Mouse (Mus musculus) CH12F3 (cell line): ENCODE data around the gene Dok1.

Experiments used
- in situ Hi-C: fragments of 300-500 bp; cut with MboI; formaldehyde crosslinking; loops from 2 replicates; pipeline ENCODE4 v1.14.3; 2020; ENCODE audit warnings: low sequenced_read_pairs

The Dok1 gene

GRCm38 (mm10) chr6:83019044-83019443 lies 14.2 kb downstream of the Dok1 start:
- in situ Hi-C loops, result no loop called here

GRCm38 (mm10) chr6:83017190-83017589 lies 16.1 kb downstream of the Dok1 start:
- in situ Hi-C loops, result no loop called here

DNA sequence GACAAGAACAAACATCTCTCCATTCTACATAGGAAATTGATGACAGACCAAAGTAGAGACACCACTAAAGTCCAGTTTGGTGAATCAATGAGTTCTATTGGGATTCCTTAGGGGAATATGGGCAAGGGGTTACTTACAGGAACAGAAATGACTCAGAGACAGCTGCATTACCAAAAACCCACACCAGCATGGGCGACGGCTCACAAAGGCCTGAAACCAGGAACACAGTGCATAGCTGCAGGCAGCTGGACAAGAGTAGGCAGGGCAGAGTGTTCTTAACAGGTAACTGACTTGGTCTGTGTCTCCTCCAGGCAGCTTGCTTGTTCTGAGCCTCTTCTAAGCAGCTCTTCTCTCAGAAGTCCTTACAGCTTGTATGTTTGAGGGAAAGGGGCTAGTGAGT lies 17.5 kb downstream of the Dok1 start:
- in situ Hi-C loops, result no loop called here

- in situ Hi-C loops, result no loop called here
These were observed 18.5 kb downstream of the Dok1 start for GRCm38 (mm10) chr6:83014482-83015466.

DNA sequence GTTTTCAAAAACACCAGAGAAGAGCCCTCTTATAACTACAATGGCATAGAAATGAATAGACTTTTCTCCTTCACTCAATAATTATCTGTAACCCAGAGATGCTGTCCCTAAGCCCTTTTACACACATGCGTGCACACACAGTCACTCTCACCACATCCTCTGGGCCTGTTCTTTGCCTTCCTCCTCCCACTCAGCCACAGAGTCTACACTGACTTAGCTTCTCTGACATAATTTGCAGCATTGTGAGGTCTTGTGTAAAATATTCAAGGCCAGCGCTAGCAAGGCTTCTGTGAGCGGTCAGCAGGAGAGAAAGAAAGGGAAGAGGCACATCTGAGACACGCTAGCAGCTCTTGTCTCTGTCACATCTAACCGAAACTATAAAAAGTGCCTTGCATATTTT lies 19.8 kb downstream of the Dok1 start:
- in situ Hi-C loops, result no loop called here

DNA sequence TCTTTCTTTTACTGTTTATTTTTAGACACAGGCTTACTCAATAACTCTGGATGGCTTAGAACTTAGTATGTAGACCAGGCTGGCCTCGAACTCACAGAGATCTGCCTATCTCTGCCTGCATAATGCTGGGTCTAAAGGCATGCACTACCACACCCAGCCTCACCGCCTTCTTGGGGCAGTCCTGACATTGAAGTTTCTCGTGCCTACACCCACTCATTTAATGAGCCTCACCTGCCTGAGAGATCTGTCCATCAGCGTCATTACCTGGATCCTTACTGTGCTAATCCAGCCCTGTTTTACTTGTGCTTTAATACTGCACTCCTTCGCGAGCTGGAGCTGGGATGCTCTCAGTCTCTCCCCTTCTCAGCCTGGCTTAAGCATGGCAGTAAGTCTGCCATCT lies 21.5 kb downstream of the Dok1 start:
- in situ Hi-C loops, result no loop called here

DNA sequence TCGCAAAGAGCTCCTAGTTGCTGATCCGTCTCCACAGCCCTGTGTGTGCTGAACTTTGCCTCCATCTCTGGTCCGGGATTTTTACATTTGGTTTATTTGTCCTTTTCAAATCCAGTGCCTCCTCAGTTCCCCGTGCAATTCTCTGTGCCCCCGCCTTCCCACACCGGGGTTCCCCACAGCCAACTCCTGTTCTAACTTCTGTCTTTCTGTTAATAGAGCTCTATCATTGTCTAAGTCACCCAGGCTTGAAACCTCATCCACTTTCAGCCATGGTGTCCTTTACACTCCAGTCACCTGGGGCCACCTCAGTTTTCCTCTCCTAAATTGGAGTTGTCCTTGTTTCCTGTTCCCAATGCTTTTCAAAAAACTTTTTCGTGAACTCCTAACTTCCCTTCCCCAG lies 22.0 kb downstream of the Dok1 start:
- in situ Hi-C loops, result no loop called here

DNA sequence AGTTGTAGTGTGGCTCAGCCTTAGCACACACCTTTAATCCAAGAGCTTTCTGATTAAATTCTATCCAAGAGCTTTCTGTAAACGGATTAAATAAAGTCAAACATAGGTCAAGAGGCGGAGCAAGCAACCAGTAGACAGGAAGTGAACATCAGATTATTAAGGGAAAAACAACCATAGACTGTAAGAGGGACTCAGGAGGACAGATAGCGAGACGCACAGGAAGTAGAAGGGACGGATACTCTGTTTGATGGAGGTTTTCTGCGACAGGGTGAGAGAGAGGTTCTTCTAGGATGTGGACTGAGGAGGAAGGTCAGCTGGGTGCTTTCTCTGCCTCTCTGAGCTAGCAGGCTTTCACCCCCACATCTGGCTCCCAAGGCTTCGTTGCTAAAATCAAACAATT lies 23.3 kb downstream of the Dok1 start:
- in situ Hi-C loops, result no loop called here

- in situ Hi-C loops, result loop anchor here (10.0 kb wide), 2 partner anchors 46 to 156 kb away; partner anchors contain the start of genes Aup1, Dctn1, Dqx1 and Htra2
These were observed 24.6 kb downstream of the Dok1 start for GRCm38 (mm10) chr6:83008659-83009058.

GRCm38 (mm10) chr6:83006114-83006513 lies 27.2 kb downstream of the Dok1 start:
- in situ Hi-C loops, result loop anchor here (10.0 kb wide), 2 partner anchors 49 to 159 kb away; partner anchors contain the start of genes Aup1, Dctn1, Dqx1 and Htra2

GRCm38 (mm10) chr6:83005444-83006011 lies 27.7 kb downstream of the Dok1 start:
- in situ Hi-C loops, result loop anchor here (10.0 kb wide), 2 partner anchors 49 to 159 kb away; partner anchors contain the start of genes Aup1, Dctn1, Dqx1 and Htra2

DNA sequence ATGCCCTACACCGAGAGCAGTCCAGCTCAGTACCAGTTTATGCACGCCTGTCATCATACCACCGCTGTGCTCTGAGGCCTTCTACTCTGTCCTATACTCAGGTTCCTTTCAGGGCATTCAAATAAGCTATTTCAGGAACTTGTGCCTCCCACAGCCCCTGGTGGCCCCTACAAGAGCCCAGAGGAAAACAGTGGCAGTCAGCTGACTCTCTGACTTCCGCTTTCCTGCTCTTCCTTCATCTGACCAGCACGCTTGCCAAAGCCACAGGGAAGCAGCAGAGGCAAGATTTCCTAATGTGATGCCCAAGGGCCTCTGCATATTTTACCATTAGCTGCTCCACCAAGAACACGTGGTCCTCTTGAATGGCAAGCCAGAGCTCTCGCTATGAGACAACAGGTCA lies 28.4 kb downstream of the Dok1 start:
- in situ Hi-C loops, result loop anchor here (10.0 kb wide), 2 partner anchors 50 to 160 kb away; partner anchors contain the start of genes Aup1, Dctn1, Dqx1 and Htra2

DNA sequence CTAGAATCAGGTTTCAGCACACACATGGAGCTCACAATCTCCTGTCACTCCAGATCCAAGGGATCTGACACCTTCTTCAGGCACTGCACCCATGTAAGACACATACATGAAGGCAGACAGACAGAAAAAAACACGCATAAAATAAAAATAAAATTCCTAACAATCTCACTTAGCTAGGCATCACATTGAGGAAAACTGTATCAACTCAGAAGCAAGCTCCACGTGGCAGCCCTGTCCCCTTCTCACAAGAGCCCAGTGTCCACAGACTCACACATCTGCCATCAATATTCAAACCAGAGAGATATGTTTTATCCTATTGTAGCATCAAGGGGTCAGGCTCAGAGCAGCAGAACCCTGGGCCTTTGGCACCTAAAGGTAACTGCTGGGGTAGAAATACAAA lies 29.0 kb downstream of the Dok1 start:
- in situ Hi-C loops, result loop anchor here (10.0 kb wide), 2 partner anchors 50 to 160 kb away; partner anchors contain the start of genes Aup1, Dctn1, Dqx1 and Htra2

GRCm38 (mm10) chr6:83003850-83004249 lies 29.4 kb downstream of the Dok1 start:
- in situ Hi-C loops, result loop anchor here (10.0 kb wide), 2 partner anchors 51 to 161 kb away; partner anchors contain the start of genes Aup1, Dctn1, Dqx1 and Htra2

DNA sequence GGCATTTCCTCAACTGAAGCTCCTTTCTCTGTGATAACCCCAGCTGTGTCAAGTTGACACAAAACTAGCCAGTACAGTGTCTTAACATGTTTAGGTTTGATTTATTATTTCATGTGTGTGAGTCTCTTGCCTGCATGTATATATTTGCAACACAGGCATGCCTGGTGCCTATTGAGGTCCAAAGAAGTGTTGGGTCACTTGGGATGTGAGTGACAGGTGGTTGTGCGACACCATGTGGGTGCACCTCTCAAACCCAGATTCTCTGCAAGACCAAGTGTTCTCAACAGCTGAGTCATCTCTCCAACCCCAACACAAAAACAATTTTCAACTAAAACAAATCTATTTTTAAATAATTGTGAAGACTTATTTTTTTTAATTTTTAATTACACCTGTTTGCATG lies 30.2 kb downstream of the Dok1 start:
- in situ Hi-C loops, result loop anchor here (10.0 kb wide), 2 partner anchors 52 to 162 kb away; partner anchors contain the start of genes Aup1, Dctn1, Dqx1 and Htra2

- in situ Hi-C loops, result loop anchor here (10.0 to 25.0 kb wide), 3 partner anchors 55 to 287 kb away; partner anchors contain the start of genes Aup1, Dctn1, Dqx1 and Htra2
These were observed 33.3 kb downstream of the Dok1 start for GRCm38 (mm10) chr6:82999986-83000385.

DNA sequence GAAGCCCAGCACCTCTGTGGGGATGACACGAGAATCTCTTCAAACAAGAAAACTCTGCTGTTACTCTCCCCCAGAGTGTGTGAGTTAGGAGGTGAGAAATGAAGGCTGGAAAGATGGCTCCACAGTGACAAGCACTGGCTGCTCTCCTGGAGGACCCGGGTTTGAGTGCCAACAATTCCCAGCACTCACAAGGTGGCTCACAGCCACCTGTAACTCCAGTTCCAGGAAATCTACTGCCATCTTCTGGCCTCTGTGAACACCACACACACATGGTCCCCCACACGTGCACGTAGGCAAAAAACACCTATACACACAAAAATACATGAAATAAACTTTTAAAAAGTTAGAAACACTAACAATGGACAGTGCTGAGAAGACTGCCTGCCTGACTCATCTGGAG lies 34.9 kb downstream of the Dok1 start:
- in situ Hi-C loops, result loop anchor here (25.0 kb wide), 1 partner anchor 289 kb away; no protein-coding TSS in a partner anchor

- in situ Hi-C loops, result loop anchor here (25.0 kb wide), 1 partner anchor 290 kb away; no protein-coding TSS in a partner anchor
These were observed 35.7 kb downstream of the Dok1 start for GRCm38 (mm10) chr6:82997511-82998102.

GRCm38 (mm10) chr6:82996740-82997315 lies 36.4 kb downstream of the Dok1 start:
- in situ Hi-C loops, result loop anchor here (25.0 kb wide), 1 partner anchor 290 kb away; no protein-coding TSS in a partner anchor

DNA sequence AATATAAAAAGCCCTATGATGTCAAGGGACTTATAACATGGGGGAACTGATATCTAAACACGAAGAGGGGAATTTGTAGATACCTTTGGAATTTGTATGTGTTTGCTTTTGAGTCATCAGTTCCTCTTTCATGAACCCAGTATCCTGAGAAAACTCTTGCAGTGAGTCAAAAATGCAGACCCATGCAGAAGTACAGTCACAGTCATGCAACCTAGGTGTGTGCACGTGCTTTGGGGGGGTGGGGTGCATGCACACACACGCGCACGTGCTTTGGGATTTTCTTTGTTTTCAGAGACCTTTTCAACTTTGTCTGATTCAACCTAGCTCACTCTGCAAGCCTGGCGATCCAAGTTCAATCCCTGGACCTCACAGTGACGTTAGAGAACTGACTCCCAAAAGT lies 38.9 kb downstream of the Dok1 start:
- in situ Hi-C loops, result loop anchor here (25.0 kb wide), 1 partner anchor 293 kb away; no protein-coding TSS in a partner anchor
